Mouse (Mus musculus) heart, adult 2 months (tissue): ENCODE measurements around the gene Zfp799. TPM values are rescaled to one million over a fixed set of nuclear protein-coding genes. Genes with fewer than 3 reads are reported as not detected.

Source experiments
- DNase-seq, 2 experiments: peaks; one replicate each; pipeline ENCODE4 v3.0.0; 2021
- H3K27ac ChIP-seq: fragments of 200-600 bp; 2 replicates; pipeline ENCODE4 v1.8.1; 2022
- H3K27me3 ChIP-seq: fragments of 200-500 bp; 2 replicates; pipeline ENCODE4 v1.6.1; 2012; ENCODE audit warnings: mild to moderate bottlenecking, low read length, inconsistent platforms, mixed read lengths; ENCODE audit not compliant: control insufficient read depth, insufficient read depth
- H3K36me3 ChIP-seq: fragments of 200-500 bp; 2 replicates; pipeline ENCODE4 v1.6.1; 2012; ENCODE audit warnings: low read length, inconsistent platforms; ENCODE audit not compliant: control insufficient read depth, insufficient read depth
- H3K4me1 ChIP-seq: fragments of 200-500 bp; 2 replicates; pipeline ENCODE4 v1.6.1; 2011; ENCODE audit warnings: low read length; ENCODE audit not compliant: control insufficient read depth, insufficient read depth
- H3K4me3 ChIP-seq: fragments of 200-600 bp; 2 replicates; pipeline ENCODE4 v1.8.1; 2022
- H3K79me2 ChIP-seq: fragments of 200-500 bp; replicated peaks from 2 replicates; pipeline ENCODE4 v1.6.1; 2012; ENCODE audit warnings: mild to moderate bottlenecking, inconsistent platforms, low read length, moderate library complexity, mixed read lengths; ENCODE audit not compliant: control insufficient read depth, insufficient read depth
- H3K9ac ChIP-seq: fragments of 200-500 bp; 2 replicates; pipeline ENCODE4 v1.6.1; 2012; ENCODE audit warnings: low read depth, mild to moderate bottlenecking, control low read depth, inconsistent platforms, low read length, mixed read lengths
- CTCF ChIP-seq: fragments of 200-600 bp; IDR thresholded peaks from 2 replicates; pipeline ENCODE4 v1.8.1; 2022; ENCODE audit warnings: antibody characterized with exemption, mild to moderate bottlenecking, moderate library complexity
- EP300 ChIP-seq: fragments of 200-500 bp; IDR thresholded peaks from 2 replicates; pipeline ENCODE4 v1.6.1; 2011; ENCODE audit warnings: low read depth, low read length, control low read depth; ENCODE audit not compliant: insufficient read depth
- POLR2A ChIP-seq: fragments of 200-500 bp; IDR thresholded peaks from 2 replicates; pipeline ENCODE4 v1.6.1; 2011; ENCODE audit warnings: mild to moderate bottlenecking, low read depth, low read length, control low read depth; ENCODE audit not compliant: insufficient read depth
- WGBS: fragments of 180-500 bp; shearing (Covaris S2); methylation state at CpG from one replicate; pipeline ENCODE4 v1.1.7; 2018; 5-methylcytosine and 5-hydroxymethylcytosine counted together
- intact Hi-C: fragments of 180-260 bp; cut with DNase I; formaldehyde crosslinking; loops from one replicate; pipeline ENCODE4 v1.15.1; 2025
- polyA plus RNA-seq: library from polyadenylated mRNA; depleted of rRNA; stranded (reverse); fragments of >200 nt; gene quantifications from 2 replicates; pipeline ENCODE4 v1.2.3, GENCODE M21; 2012; rRNA removed
- total RNA-seq, 2 experiments: library from RNA; stranded (reverse); gene quantifications; 2 replicates each; pipeline ENCODE4 v1.2.3; 2021

Zfp799 gene
- total and polyA plus RNA-seq, 3 experiments = 2.4 to 10.6 (median 9.0) TPM

- peaks cover 13% of the 10 kb centered on the region for H3K79me2 ChIP-seq
- DNase-seq = no peak
These were observed 42.5 kb downstream of the Zfp799 start for GRCm38 (mm10) chr17:32787436-32788093.

GRCm38 (mm10) chr17:32786944-32787343 lies 43.1 kb downstream of the Zfp799 start:
- TF ChIP-seq EP300 (no peak), CTCF (no peak), POLR2A (no peak)
- Histone ChIP-seq H3K4me1 (peaks cover 10% of the 10 kb centered on the region), H3K36me3 (peaks cover 21% of the 10 kb centered on the region), H3K9ac (peak overlapping the region; percentile 21), H3K27ac (no peak overlapping the region), H3K79me2 (peaks cover 13% of the 10 kb centered on the region), H3K27me3 (no peaks in the 10 kb centered on the region), H3K4me3 (peak overlapping the region; percentile 90)
- intact Hi-C loops = loop anchor here (1.0 to 10.0 kb wide), 3 partner anchors 104 to 308 kb away; partner anchors contain the start of genes Cyp4f13 and Zfp870
- no peak for DNase-seq
- WGBS = 23% methylated on average over 6 of the region's 6 CpGs

More at GRCm38 (mm10) chr17:32787436-32788093, 42.5 kb downstream of the Zfp799 start:
- Histone ChIP-seq H3K4me3 (peak overlapping the region; percentile 90), H3K4me1 (peaks cover 10% of the 10 kb centered on the region), H3K36me3 (peaks cover 21% of the 10 kb centered on the region), H3K27me3 (no peaks in the 10 kb centered on the region), H3K9ac (peak overlapping the region; percentile 91), H3K27ac (peak overlapping the region; percentile 91)
- intact Hi-C loops = loop anchor here (1.0 to 10.0 kb wide), 4 partner anchors 43 to 307 kb away; partner anchors contain the start of genes Cyp4f13, Zfp799 and Zfp870
- no peak for TF ChIP-seq EP300
- TF ChIP-seq POLR2A = no peak
- WGBS = under 1% methylated on average over 31 of the region's 31 CpGs

DNA sequence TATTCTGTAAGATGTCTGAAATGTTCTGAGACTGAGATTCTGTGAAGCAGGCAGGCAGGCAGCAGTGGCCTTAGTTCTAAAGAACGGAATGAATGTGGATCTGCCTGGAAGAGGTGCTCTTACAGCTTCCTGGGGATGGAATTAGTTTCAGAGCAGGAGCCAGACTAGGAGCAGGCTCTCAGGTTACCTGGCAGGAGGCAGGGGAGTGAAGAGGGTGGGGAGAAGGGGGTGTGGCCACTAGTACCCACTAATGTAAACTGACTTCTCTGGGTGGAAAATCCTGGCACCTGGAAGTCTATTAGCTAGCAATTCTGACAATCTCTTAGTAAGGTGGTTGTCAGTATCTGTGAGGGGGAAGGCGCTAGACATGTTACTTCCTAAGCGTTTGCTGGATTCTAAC lies 44.4 kb downstream of the Zfp799 start:
- Histone ChIP-seq H3K79me2 (peaks cover 16% of the 10 kb centered on the region), H3K36me3 (peaks cover 23% of the 10 kb centered on the region), H3K27ac (no peak overlapping the region), H3K27me3 (no peaks in the 10 kb centered on the region), H3K9ac (no peak overlapping the region), H3K4me3 (no peak overlapping the region), H3K4me1 (peaks cover 10% of the 10 kb centered on the region)
- intact Hi-C loops = loop anchor here (5.0 to 10.0 kb wide), 2 partner anchors 162 to 309 kb away; partner anchors contain the start of gene Cyp4f13
- no peak for TF ChIP-seq EP300
- TF ChIP-seq POLR2A = no peak
- no peak for TF ChIP-seq CTCF
- 77% methylated on average over 3 of the region's 3 CpGs for WGBS
- no peak for DNase-seq

- H3K79me2 ChIP-seq = peaks cover 7% of the 10 kb centered on the region
- H3K4me3 ChIP-seq = no peak overlapping the region
- H3K4me1 ChIP-seq = peaks cover 2% of the 10 kb centered on the region
- TF ChIP-seq POLR2A = no peak
- TF ChIP-seq EP300 = no peak
- no peak for TF ChIP-seq CTCF
- intact Hi-C loops = no loop called here
- H3K27me3 ChIP-seq = no peaks in the 10 kb centered on the region
- WGBS = 90% methylated on average over 3 of the region's 3 CpGs
- H3K27ac ChIP-seq = no peak overlapping the region
- H3K9ac ChIP-seq = no peak overlapping the region
- peaks cover 14% of the 10 kb centered on the region for H3K36me3 ChIP-seq
- no peak for DNase-seq
These were observed 52.5 kb downstream of the Zfp799 start for GRCm38 (mm10) chr17:32777564-32777963.

GRCm38 (mm10) chr17:32771213-32771612 lies 58.8 kb downstream of the Zfp799 start:
- intact Hi-C loops = loop anchor here (5.0 kb wide), 1 partner anchor 176 kb away; the partner anchor contains the start of gene Cyp4f13
- H3K9ac ChIP-seq = no peak overlapping the region
- no peaks in the 10 kb centered on the region for H3K27me3 ChIP-seq
- H3K36me3 ChIP-seq = peaks cover 20% of the 10 kb centered on the region
- 0 out of 2 replicates have a peak, but pooled peaks cover 1% of the 10 kb centered on the region for H3K79me2 ChIP-seq
- no peak for DNase-seq
- peak; percentile 68 for TF ChIP-seq CTCF
- no peak for TF ChIP-seq POLR2A
- no peak overlapping the region for H3K4me3 ChIP-seq
- WGBS = 44% methylated on average over 1 of the region's 1 CpGs
- no peaks in the 10 kb centered on the region for H3K4me1 ChIP-seq
- H3K27ac ChIP-seq = no peak overlapping the region

GRCm38 (mm10) chr17:32766422-32766821 lies 63.6 kb downstream of the Zfp799 start:
- no peaks in the 10 kb centered on the region for H3K4me1 ChIP-seq
- 0 out of 2 replicates have a peak, but pooled peaks cover 1% of the 10 kb centered on the region for H3K79me2 ChIP-seq
- 94% methylated on average over 2 of the region's 2 CpGs for whole genome bisulfite sequencing
- no peak for DNase-seq
- H3K27me3 ChIP-seq = no peaks in the 10 kb centered on the region
- peaks cover 6% of the 10 kb centered on the region for H3K36me3 ChIP-seq
- no peak for TF ChIP-seq EP300
- TF ChIP-seq CTCF = no peak
- no peak for TF ChIP-seq POLR2A
- H3K27ac ChIP-seq = no peak overlapping the region
- no peak overlapping the region for H3K4me3 ChIP-seq
- no peak overlapping the region for H3K9ac ChIP-seq
- intact Hi-C loops = no loop called here

Other genes starting within 250 kb of the Zfp799 start
- gene Cyp4f37, start 209.0 kb downstream of the Zfp799 start, total RNA-seq = not detected
- not detected in 2 replicates for gene Cyp4f37, start 209.0 kb downstream of the Zfp799 start, polyA plus RNA-seq
- gene Cyp4f40, start 171.4 kb downstream of the Zfp799 start, total RNA-seq = not detected
- not detected in 2 replicates for gene Cyp4f40, start 171.4 kb downstream of the Zfp799 start, polyA plus RNA-seq
- gene Cyp4f15, start 144.6 kb downstream of the Zfp799 start, total RNA-seq = not detected
- gene Cyp4f15, start 144.6 kb downstream of the Zfp799 start, polyA plus RNA-seq = 1.0 TPM in 1 of 2 replicates, not detected in the other
- gene Zfp871, start 42.0 kb downstream of the Zfp799 start, total RNA-seq = 10 to 100 TPM; 25.7 to 27.3 TPM
- gene Zfp871, start 42.0 kb downstream of the Zfp799 start, polyA plus RNA-seq = 8.6 and 17.5 TPM in 2 replicates
- gene Zfp811, start 20.3 kb downstream of the Zfp799 start, total RNA-seq = under 1 TPM; 0.18 to 0.23 TPM
- gene Zfp811, start 20.3 kb downstream of the Zfp799 start, polyA plus RNA-seq = 0.06 and 0.32 TPM in 2 replicates
- 1 to 10 TPM; 5.4 to 7.3 TPM for gene Zfp870, start 61.4 kb upstream of the Zfp799 start, total RNA-seq
- gene Zfp870, start 61.4 kb upstream of the Zfp799 start, polyA plus RNA-seq = 1.3 and 2.7 TPM in 2 replicates
- under 1 TPM in 1 of 2 experiments, not detected in 1; 0.16 TPM for gene Cyp4f14, start 87.1 kb upstream of the Zfp799 start, total RNA-seq
- gene Cyp4f14, start 87.1 kb upstream of the Zfp799 start, polyA plus RNA-seq = 0.25 and 0.44 TPM in 2 replicates
- gene Cyp4f13, start 117.1 kb upstream of the Zfp799 start, total RNA-seq = 10 to 100 TPM; 11.2 to 12.7 TPM
- 21.1 and 22.9 TPM in 2 replicates for gene Cyp4f13, start 117.1 kb upstream of the Zfp799 start, polyA plus RNA-seq
- gene Zfp472, start 135.6 kb upstream of the Zfp799 start, total RNA-seq = 1 to 10 TPM; 2.3 to 2.7 TPM
- 0.62 and 0.79 TPM in 2 replicates for gene Zfp472, start 135.6 kb upstream of the Zfp799 start, polyA plus RNA-seq
- gene Zfp952, start 162.9 kb upstream of the Zfp799 start, total RNA-seq = 1 to 10 TPM; 6.0 to 8.7 TPM
- gene Zfp952, start 162.9 kb upstream of the Zfp799 start, polyA plus RNA-seq = 2.2 and 4.5 TPM in 2 replicates
- gene Zfp763, start 203.1 kb upstream of the Zfp799 start, total RNA-seq = 1 to 10 TPM; 3.3 to 4.0 TPM
- gene Zfp763, start 203.1 kb upstream of the Zfp799 start, polyA plus RNA-seq = 0.76 and 1.6 TPM in 2 replicates
- gene 4921501E09Rik, start 237.8 kb upstream of the Zfp799 start, total RNA-seq = not detected
- not detected in 2 replicates for gene 4921501E09Rik, start 237.8 kb upstream of the Zfp799 start, polyA plus RNA-seq